Mouse (Mus musculus) midbrain, postnatal 0 days (tissue): ENCODE results near the gene Hyal1. TPM values are rescaled to one million over a fixed set of nuclear protein-coding genes. Genes with fewer than 3 reads are reported as not detected.
A peak's percentile ranks its signal among the peaks of the same experiment; 100 is the strongest.

ENCODE experiments used
- ATAC-seq: fragments of 200-750 bp; cut with Nextera tagmentation; 2 replicates; pipeline ENCODE4 v1.8.0; 2017; ENCODE audit warnings: moderate number of reproducible peaks, mild to moderate bottlenecking, moderate TSS enrichment, moderate library complexity; ENCODE audit not compliant: low FRiP score
- DNase-seq: peaks from one replicate; pipeline ENCODE4 v3.0.0-alpha.2; 2015; ENCODE audit warnings: low spot score
- H3K27ac ChIP-seq: fragments of 300-500 bp; sonication (generic); 2 replicates; pipeline ENCODE4 v1.5.1; 2014; ENCODE audit warnings: low read depth, mild to moderate bottlenecking, low read length, mixed read lengths
- H3K27me3 ChIP-seq: fragments of 300-500 bp; sonication (generic); 2 replicates; pipeline ENCODE4 v1.6.1; 2014; ENCODE audit warnings: low read length, control low read depth, mixed read lengths; ENCODE audit not compliant: insufficient read depth
- H3K36me3 ChIP-seq: fragments of 300-500 bp; sonication (generic); 2 replicates; pipeline ENCODE4 v1.6.1; 2014; ENCODE audit warnings: low read length, control low read depth, mixed read lengths; ENCODE audit not compliant: insufficient read depth
- H3K4me1 ChIP-seq: fragments of 300-500 bp; sonication (generic); 2 replicates; pipeline ENCODE4 v1.6.1; 2014; ENCODE audit warnings: mild to moderate bottlenecking, control low read depth, antibody characterized with exemption, low read length, mixed read lengths; ENCODE audit not compliant: insufficient read depth
- H3K4me2 ChIP-seq: fragments of 300-500 bp; sonication (generic); 2 replicates; pipeline ENCODE4 v1.6.1; 2014; ENCODE audit warnings: low read depth, mild to moderate bottlenecking, low read length, mixed read lengths; ENCODE audit not compliant: poor library complexity, severe bottlenecking
- H3K4me3 ChIP-seq: fragments of 300-500 bp; sonication (generic); 2 replicates; pipeline ENCODE4 v1.5.1; 2014; ENCODE audit warnings: low read depth, mild to moderate bottlenecking, low read length, moderate library complexity
- H3K9ac ChIP-seq: fragments of 300-500 bp; sonication (generic); replicated peaks from 2 replicates; pipeline ENCODE4 v1.6.1; 2014; ENCODE audit warnings: mild to moderate bottlenecking, low read length, moderate library complexity, mixed read lengths; ENCODE audit not compliant: poor library complexity, severe bottlenecking
- H3K9me3 ChIP-seq: fragments of 300-500 bp; sonication (generic); 2 replicates; pipeline ENCODE4 v1.6.1; 2016; ENCODE audit warnings: low read length, control low read depth
- CTCF ChIP-seq: IDR thresholded peaks from 2 replicates; pipeline ENCODE4 v1.5.1; 2016; ENCODE audit warnings: antibody characterized with exemption, mild to moderate bottlenecking
- WGBS: fragments of 180-500 bp; shearing (Covaris S2); extraction: QIAGEN DNeasy Blood & Tissue Kit; methylation state at CpG from one replicate; pipeline ENCODE4 v1.1.7; 2014; 5-methylcytosine and 5-hydroxymethylcytosine counted together
- polyA plus RNA-seq: library from polyadenylated mRNA; unstranded; fragments of >200 nt; fragmentation: Nextera tagmentation; extraction: Ambion mirVana; gene quantifications from 2 replicates; pipeline ENCODE4 v1.2.1, GENCODE M21; 2015
- total RNA-seq: library from RNA; depleted of rRNA; stranded (reverse); fragments of >200 nt; gene quantifications from 2 replicates; pipeline ENCODE4 v1.2.3, GENCODE M21; 2014

The Hyal1 gene
- total and polyA plus RNA-seq, 2 experiments from 2014 or later = 2.9 to 3.5 TPM

- ATAC-seq (no peak), DNase-seq (no peak)
- WGBS = 93% methylated on average over 8 of the region's 8 CpGs
- Histone ChIP-seq H3K9ac (no peak overlapping the region), H3K4me1 (peaks cover 22% of the 10 kb centered on the region), H3K9me3 (no peaks in the 10 kb centered on the region), H3K4me2 (no peak overlapping the region), H3K4me3 (no peak overlapping the region), H3K36me3 (peaks cover 38% of the 10 kb centered on the region), H3K27me3 (no peaks in the 10 kb centered on the region), H3K27ac (no peak overlapping the region)
- TF ChIP-seq CTCF = no peak
Measured at GRCm38 (mm10) chr9:107539940-107540339, 36.8 kb upstream of the Hyal1 start.

- no peak overlapping the region for H3K27ac ChIP-seq
- peaks cover 42% of the 10 kb centered on the region for H3K36me3 ChIP-seq
Measured at GRCm38 (mm10) chr9:107540420-107540819, 36.3 kb upstream of the Hyal1 start.

GRCm38 (mm10) chr9:107541005-107541404, 35.7 kb upstream of the Hyal1 start:
- H3K4me3 ChIP-seq = peak overlapping the region; percentile 56
- no peak for TF ChIP-seq CTCF
- no peak for ATAC-seq
- H3K4me1 ChIP-seq = peaks cover 16% of the 10 kb centered on the region
- H3K27me3 ChIP-seq = no peaks in the 10 kb centered on the region
- H3K27ac ChIP-seq = peak overlapping the region; percentile 14; the same call in 1 of the 2 replicates
- H3K4me2 ChIP-seq = peak overlapping the region; percentile 79
- no peaks in the 10 kb centered on the region for H3K9me3 ChIP-seq
- peak overlapping the region; percentile 58 for H3K9ac ChIP-seq
- peaks cover 43% of the 10 kb centered on the region for H3K36me3 ChIP-seq
- no peak for DNase-seq
- WGBS = 45% methylated on average over 10 of the region's 10 CpGs

More at GRCm38 (mm10) chr9:107540420-107540819, 36.3 kb upstream of the Hyal1 start:
- Histone ChIP-seq H3K9me3 (no peaks in the 10 kb centered on the region), H3K27me3 (no peaks in the 10 kb centered on the region), H3K4me1 (peaks cover 22% of the 10 kb centered on the region), H3K9ac (no peak overlapping the region), H3K4me3 (no peak overlapping the region), H3K4me2 (peak overlapping the region; percentile 79)
- 0 out of 2 replicates have a peak, but pooled peaks have one; percentile 5 for TF ChIP-seq CTCF
- no peak for DNase-seq
- no peak for ATAC-seq
- 76% methylated on average over 4 of the region's 4 CpGs for WGBS

GRCm38 (mm10) chr9:107541474-107542351, 35.0 kb upstream of the Hyal1 start, which contains the start of the genes Cyb561d2 and Nprl2:
Cyb561d2 (minus strand) TSS chr9:107542193.
Nprl2 (plus strand) TSS chr9:107542226.
- DNase-seq = peak; percentile 95
- TF ChIP-seq CTCF = no peak; the same call in 1 of the 2 replicates
- under 1% methylated on average over 46 of the region's 46 CpGs for WGBS
- peak within 1 kb of the TSS; percentile 56 for H3K4me3 ChIP-seq
- peaks cover 43% of the 10 kb centered on the region for H3K36me3 ChIP-seq
- no peaks in the 10 kb centered on the region for H3K27me3 ChIP-seq
- H3K27ac ChIP-seq = peak within 1 kb of the TSS; percentile 67
- H3K9ac ChIP-seq = peak within 1 kb of the TSS; percentile 58
- peak; percentile 86 for ATAC-seq
- no peaks in the 10 kb centered on the region for H3K9me3 ChIP-seq
- H3K4me2 ChIP-seq = peak within 1 kb of the TSS; percentile 79
- peaks cover 11% of the 10 kb centered on the region for H3K4me1 ChIP-seq

- WGBS = 3% methylated on average over 11 of the region's 11 CpGs
- Histone ChIP-seq H3K9ac (peak overlapping the region; percentile 58), H3K4me3 (peak overlapping the region; percentile 56), H3K4me2 (peak overlapping the region; percentile 79), H3K4me1 (peaks cover 14% of the 10 kb centered on the region; the same call in 1 of the 2 replicates), H3K27me3 (no peaks in the 10 kb centered on the region), H3K9me3 (no peaks in the 10 kb centered on the region), H3K36me3 (peaks cover 42% of the 10 kb centered on the region), H3K27ac (peak overlapping the region; percentile 67)
- no peak for DNase-seq
- TF ChIP-seq CTCF = no peak
- peak; percentile 11; the same call in 1 of the 2 replicates for ATAC-seq
Measured at GRCm38 (mm10) chr9:107542352-107542686, 34.4 kb upstream of the Hyal1 start.

GRCm38 (mm10) chr9:107542721-107543120, 34.0 kb upstream of the Hyal1 start:
- no peak for TF ChIP-seq CTCF
- WGBS = 53% methylated on average over 8 of the region's 8 CpGs

More at GRCm38 (mm10) chr9:107542721-107543120, 34.0 kb upstream of the Hyal1 start:
- no peak overlapping the region for H3K27ac ChIP-seq
- ATAC-seq (no peak), DNase-seq (no peak)
- no peaks in the 10 kb centered on the region for H3K9me3 ChIP-seq
- H3K36me3 ChIP-seq = peaks cover 38% of the 10 kb centered on the region
- no peaks in the 10 kb centered on the region for H3K27me3 ChIP-seq
- peaks cover 18% of the 10 kb centered on the region; the same call in 1 of the 2 replicates for H3K4me1 ChIP-seq
- H3K9ac ChIP-seq = peak overlapping the region; percentile 58
- peak overlapping the region; percentile 79 for H3K4me2 ChIP-seq
- H3K4me3 ChIP-seq = peak overlapping the region; percentile 56
